Mouse (Mus musculus) liver, embryonic 16.5 days (tissue): ENCODE data around the gene Fam124a. TPM values are rescaled to one million over a fixed set of nuclear protein-coding genes. Genes with fewer than 3 reads are reported as not detected.
"Not testable (repeated sequence)": the region's sequence is repeated elsewhere in the genome, so short reads cannot be mapped to it uniquely, and the experiment has no call there.

Experiments
- ATAC-seq: fragments of 200-750 bp; cut with Nextera tagmentation; 2 replicates; pipeline ENCODE4 v1.8.0; 2017; ENCODE audit warnings: low read depth, mild to moderate bottlenecking, moderate number of reproducible peaks, moderate library complexity
- H3K27ac ChIP-seq: fragments of 300-500 bp; sonication (generic); 2 replicates; pipeline ENCODE4 v1.5.1; 2014; ENCODE audit warnings: mild to moderate bottlenecking, low read length
- H3K27me3 ChIP-seq: fragments of 300-500 bp; sonication (generic); 2 replicates; pipeline ENCODE4 v1.6.1; 2014; ENCODE audit warnings: low read depth, low read length, mixed read lengths; ENCODE audit not compliant: control insufficient read depth, insufficient read depth
- H3K36me3 ChIP-seq: fragments of 300-500 bp; sonication (generic); 2 replicates; pipeline ENCODE4 v1.6.1; 2014; ENCODE audit warnings: mild to moderate bottlenecking; ENCODE audit not compliant: control insufficient read depth, insufficient read depth
- H3K4me1 ChIP-seq: fragments of 300-500 bp; sonication (generic); 2 replicates; pipeline ENCODE4 v1.6.1; 2014; ENCODE audit warnings: low read depth, low read length, mixed read lengths; ENCODE audit not compliant: control insufficient read depth
- H3K4me2 ChIP-seq: fragments of 300-500 bp; sonication (generic); 2 replicates; pipeline ENCODE4 v1.6.1; 2014; ENCODE audit warnings: low read depth, low read length, mixed read lengths
- H3K4me3 ChIP-seq: fragments of 300-500 bp; sonication (generic); 2 replicates; pipeline ENCODE4 v1.5.1; 2014; ENCODE audit warnings: low read depth, mild to moderate bottlenecking, low read length
- H3K9ac ChIP-seq: fragments of 300-500 bp; sonication (generic); 2 replicates; pipeline ENCODE4 v1.6.1; 2014; ENCODE audit warnings: low read depth, low read length
- H3K9me3 ChIP-seq: fragments of 300-500 bp; sonication (generic); replicated peaks from 2 replicates; pipeline ENCODE4 v1.6.1; 2016; ENCODE audit warnings: low read length; ENCODE audit not compliant: control insufficient read depth
- WGBS: fragments of 180-500 bp; shearing (Covaris S2); extraction: QIAGEN DNeasy Blood & Tissue Kit; methylation state at CpG from one replicate; pipeline ENCODE4 v1.1.7; 2014; ENCODE audit not compliant: insufficient replicate concordance; 5-methylcytosine and 5-hydroxymethylcytosine counted together
- polyA plus RNA-seq: library from polyadenylated mRNA; unstranded; fragments of >200 nt; fragmentation: Nextera tagmentation; extraction: Ambion mirVana; gene quantifications from 2 replicates; pipeline ENCODE4 v1.2.1, GENCODE M21; 2015

Fam124a gene
- polyA plus RNA-seq, 1 experiment from 2014 or later = 2.1 TPM

DNA sequence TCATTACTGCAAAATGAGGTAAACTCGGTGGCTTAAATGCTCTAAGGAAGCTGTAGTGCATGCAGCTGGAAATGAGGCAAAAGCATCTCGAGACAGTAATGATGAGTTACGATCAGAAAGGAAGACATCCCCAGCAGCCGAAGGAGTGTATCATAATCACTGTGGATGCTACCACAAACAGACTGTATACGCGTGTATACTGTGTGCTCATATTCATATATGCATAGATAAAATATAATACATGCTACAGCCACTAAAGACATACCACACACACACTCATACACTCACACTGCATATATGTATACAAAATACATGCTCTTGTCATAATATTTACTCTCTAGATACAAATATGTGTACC is 82.8 kb downstream of the Fam124a start:
- WGBS = 59% methylated on average over 6 of the region's 6 CpGs
- Histone ChIP-seq H3K9ac (no peak overlapping the region), H3K9me3 (no peaks in the 10 kb centered on the region), H3K27ac (no peak overlapping the region), H3K4me2 (no peak overlapping the region), H3K4me3 (no peak overlapping the region), H3K27me3 (no peaks in the 10 kb centered on the region), H3K4me1 (no peaks in the 10 kb centered on the region), H3K36me3 (no peaks in the 10 kb centered on the region)
- no peak for ATAC-seq

DNA sequence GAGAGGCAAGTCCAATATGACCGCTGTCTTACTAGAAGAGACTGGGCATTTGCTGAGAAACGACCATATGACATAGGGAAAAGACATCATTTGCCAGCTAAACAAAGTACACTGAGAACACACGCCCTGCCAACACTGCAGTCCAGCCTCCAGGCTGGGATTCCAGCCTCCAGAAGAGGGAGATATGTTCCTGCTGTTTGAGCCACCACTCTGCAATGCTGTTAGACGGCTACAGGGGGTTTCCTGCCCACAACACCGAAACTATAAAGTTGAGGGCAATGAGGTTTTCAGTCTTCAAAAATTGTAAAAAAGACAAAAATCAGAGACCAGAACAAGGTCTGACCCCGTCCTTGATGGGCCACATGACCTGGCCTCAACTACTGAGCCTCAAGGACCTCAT is 83.6 kb downstream of the Fam124a start:
- no peaks in the 10 kb centered on the region for H3K9me3 ChIP-seq
- 44% methylated on average over 6 of the region's 6 CpGs for WGBS
- H3K27me3 ChIP-seq = no peaks in the 10 kb centered on the region
- H3K4me1 ChIP-seq = no peaks in the 10 kb centered on the region
- no peak overlapping the region for H3K9ac ChIP-seq
- H3K36me3 ChIP-seq = no peaks in the 10 kb centered on the region
- no peak for ATAC-seq
- H3K27ac ChIP-seq = no peak overlapping the region
- no peak overlapping the region for H3K4me3 ChIP-seq
- no peak overlapping the region for H3K4me2 ChIP-seq

DNA sequence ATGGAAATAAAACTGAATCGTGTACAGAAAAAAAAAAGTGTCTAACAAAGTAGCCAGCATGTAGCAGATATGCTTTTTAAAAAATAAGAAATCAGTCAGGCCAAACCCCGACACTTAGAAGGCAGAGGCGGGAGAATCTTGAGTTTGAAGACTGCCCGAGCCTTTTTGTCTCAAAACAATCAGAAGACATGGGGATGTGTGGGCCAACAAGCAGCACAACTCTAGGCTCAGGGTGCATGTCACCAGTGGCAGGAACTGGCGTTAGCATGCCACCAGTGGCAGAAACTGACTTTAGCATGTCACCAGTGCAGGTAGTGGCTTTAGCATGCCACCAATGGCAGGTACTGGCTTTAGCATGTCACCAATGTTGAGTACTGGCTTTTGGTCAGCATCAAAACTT is 84.0 kb downstream of the Fam124a start:
- Histone ChIP-seq H3K27me3 (no peaks in the 10 kb centered on the region), H3K4me2 (no peak overlapping the region), H3K36me3 (no peaks in the 10 kb centered on the region), H3K4me1 (no peaks in the 10 kb centered on the region), H3K9ac (no peak overlapping the region), H3K9me3 (no peaks in the 10 kb centered on the region), H3K27ac (no peak overlapping the region), H3K4me3 (no peak overlapping the region)
- WGBS = 59% methylated on average over 5 of the region's 5 CpGs
- no peak for ATAC-seq

DNA sequence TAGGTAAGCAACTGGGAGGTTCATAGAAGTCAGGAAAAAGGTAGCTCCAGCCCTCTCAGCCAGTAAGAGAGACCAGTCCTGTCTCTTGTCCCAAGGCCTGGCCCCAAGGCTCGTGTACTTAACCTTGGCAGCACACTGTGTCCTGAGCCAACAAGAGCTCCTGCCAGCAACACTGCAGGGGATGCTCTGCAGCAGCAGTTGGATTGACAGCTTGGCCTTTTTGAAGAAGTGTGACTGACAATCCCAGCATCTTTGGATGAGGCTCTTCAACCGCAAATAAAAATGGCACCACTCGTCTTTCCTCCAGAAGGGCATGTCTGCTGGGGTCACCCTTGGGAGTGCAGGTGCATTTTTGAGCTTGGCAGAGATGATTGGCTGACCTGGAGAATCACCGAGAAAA is 84.9 kb downstream of the Fam124a start:
- no peak for ATAC-seq
- H3K4me1 ChIP-seq = no peaks in the 10 kb centered on the region
- H3K9me3 ChIP-seq = no peaks in the 10 kb centered on the region
- H3K27ac ChIP-seq = no peak overlapping the region
- no peak overlapping the region for H3K9ac ChIP-seq
- H3K36me3 ChIP-seq = no peaks in the 10 kb centered on the region
- H3K4me2 ChIP-seq = no peak overlapping the region
- whole genome bisulfite sequencing = 62% methylated on average over 4 of the region's 4 CpGs
- H3K4me3 ChIP-seq = no peak overlapping the region
- H3K27me3 ChIP-seq = no peaks in the 10 kb centered on the region

DNA sequence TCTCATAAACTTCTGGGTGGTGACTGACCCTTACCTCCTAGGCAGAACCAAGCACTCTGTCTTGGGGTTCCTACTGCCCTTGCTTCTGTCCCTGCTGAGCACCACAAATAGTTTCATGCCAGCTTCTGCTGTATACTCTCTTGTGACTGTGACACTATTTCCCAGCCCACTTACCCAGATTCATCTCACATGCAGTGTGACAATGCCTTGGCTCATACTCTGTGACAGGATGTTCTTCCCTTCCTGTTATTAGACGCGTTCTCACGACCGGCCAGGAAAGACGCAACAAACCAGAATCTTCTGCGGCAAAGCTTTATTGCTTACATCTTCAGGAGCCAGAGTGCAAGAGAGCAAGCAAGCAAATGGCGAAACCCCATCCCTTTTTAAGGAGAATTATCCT is 86.8 kb downstream of the Fam124a start:
- H3K27ac ChIP-seq, H3K9me3 ChIP-seq, H3K9ac ChIP-seq, ATAC-seq, H3K4me1 ChIP-seq, H3K4me2 ChIP-seq, H3K4me3 ChIP-seq, H3K36me3 ChIP-seq, H3K27me3 ChIP-seq: not testable (repeated sequence)
- 51% methylated on average over 6 of the region's 7 CpGs for WGBS

DNA sequence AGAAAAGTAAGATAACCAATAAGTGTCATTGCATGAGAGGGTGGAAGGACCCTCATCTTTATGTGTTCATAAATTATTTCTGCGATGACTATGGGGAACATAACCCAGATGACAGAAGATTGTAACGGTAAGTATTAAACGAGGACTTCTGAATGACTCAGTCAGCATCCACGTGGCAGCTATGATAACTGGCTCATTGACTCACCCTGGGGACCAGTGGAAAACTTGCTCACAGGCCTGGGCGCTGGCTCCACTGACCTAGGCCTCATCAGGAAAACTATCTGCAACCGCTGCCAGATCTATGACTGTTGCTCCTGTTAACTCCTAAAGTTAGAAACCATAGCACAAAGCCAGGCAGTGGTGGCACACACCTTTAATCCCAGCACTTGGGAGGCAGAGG is 92.9 kb downstream of the Fam124a start:
- ATAC-seq = no peak
- Histone ChIP-seq H3K4me1 (no peaks in the 10 kb centered on the region), H3K27ac (no peak overlapping the region), H3K27me3 (no peaks in the 10 kb centered on the region), H3K9me3 (no peaks in the 10 kb centered on the region), H3K9ac (no peak overlapping the region), H3K4me3 (no peak overlapping the region), H3K4me2 (no peak overlapping the region), H3K36me3 (no peaks in the 10 kb centered on the region)
- 67% methylated on average over 6 of the region's 6 CpGs for WGBS

DNA sequence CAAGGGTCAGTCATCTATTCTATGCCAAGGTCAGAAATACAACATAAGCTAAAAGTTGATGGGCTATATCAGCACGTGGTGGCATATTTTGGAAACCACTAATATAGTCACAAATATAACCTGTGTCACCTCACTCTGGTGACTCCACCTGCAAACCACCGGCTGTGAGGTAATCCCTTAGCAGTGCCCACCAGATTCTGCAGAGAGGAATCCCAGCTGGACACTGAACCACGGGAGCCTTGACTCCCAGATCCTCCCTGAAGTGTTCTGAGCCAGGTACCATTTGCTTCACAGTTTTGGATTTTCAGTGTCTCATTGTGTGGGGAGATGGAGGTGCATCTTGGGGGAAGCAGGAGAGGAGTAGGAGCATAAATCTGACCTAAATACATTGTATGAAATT is 94.8 kb downstream of the Fam124a start:
- Histone ChIP-seq H3K9ac (no peak overlapping the region), H3K4me1 (no peaks in the 10 kb centered on the region), H3K27ac (no peak overlapping the region), H3K36me3 (no peaks in the 10 kb centered on the region), H3K4me3 (no peak overlapping the region), H3K4me2 (no peak overlapping the region), H3K9me3 (no peaks in the 10 kb centered on the region), H3K27me3 (no peaks in the 10 kb centered on the region)
- no peak for ATAC-seq
- 42% methylated on average over 3 of the region's 3 CpGs for WGBS

DNA sequence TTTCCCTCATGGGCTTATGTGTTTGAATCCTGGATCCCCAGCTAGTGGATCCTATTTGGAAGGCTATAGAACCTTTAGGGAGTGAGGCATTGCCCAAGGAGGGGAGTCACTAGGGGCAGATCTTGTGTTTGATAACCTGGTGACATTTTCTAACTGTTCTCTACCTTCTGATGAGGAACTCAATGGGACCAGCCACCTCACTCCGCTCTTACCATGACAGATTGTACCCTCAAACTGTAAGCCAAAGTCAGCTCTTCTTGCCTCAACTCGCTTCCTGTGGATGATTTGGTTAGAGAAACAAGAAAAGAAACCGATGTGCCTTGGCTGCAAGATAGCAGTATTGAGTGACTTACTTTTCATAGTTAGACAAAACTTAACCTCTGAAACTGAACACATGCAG is 96.2 kb downstream of the Fam124a start:
- no peak overlapping the region for H3K9ac ChIP-seq
- WGBS = 60% methylated on average over 3 of the region's 3 CpGs
- no peak overlapping the region for H3K4me3 ChIP-seq
- no peaks in the 10 kb centered on the region for H3K27me3 ChIP-seq
- no peaks in the 10 kb centered on the region for H3K9me3 ChIP-seq
- no peak overlapping the region for H3K4me2 ChIP-seq
- H3K4me1 ChIP-seq = no peaks in the 10 kb centered on the region
- no peaks in the 10 kb centered on the region for H3K36me3 ChIP-seq
- H3K27ac ChIP-seq = no peak overlapping the region
- no peak for ATAC-seq

DNA sequence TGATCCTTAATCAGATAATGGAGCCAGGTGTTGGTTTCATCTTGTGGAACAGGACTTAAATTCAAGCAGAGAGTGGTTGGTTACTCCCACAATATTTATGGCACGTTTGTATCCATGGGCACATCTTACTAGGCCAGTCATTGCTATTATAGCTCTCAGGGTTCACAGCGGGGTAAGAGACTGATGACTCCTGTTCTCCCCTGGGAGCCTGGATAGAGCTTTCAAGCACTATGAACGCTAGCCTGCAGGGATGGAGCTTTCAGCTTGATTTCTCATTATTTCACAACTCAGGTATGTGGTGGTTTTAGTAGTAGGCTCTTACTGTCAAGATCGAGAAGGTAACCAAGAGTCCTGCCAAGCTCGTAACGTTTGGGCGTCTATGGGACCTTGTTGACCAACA is 100.5 kb downstream of the Fam124a start:
- Histone ChIP-seq H3K4me3 (no peak overlapping the region), H3K36me3 (no peaks in the 10 kb centered on the region), H3K4me1 (no peaks in the 10 kb centered on the region), H3K27me3 (no peaks in the 10 kb centered on the region), H3K9me3 (no peaks in the 10 kb centered on the region), H3K27ac (no peak overlapping the region), H3K4me2 (no peak overlapping the region), H3K9ac (no peak overlapping the region)
- 71% methylated on average over 7 of the region's 7 CpGs for WGBS
- no peak for ATAC-seq

DNA sequence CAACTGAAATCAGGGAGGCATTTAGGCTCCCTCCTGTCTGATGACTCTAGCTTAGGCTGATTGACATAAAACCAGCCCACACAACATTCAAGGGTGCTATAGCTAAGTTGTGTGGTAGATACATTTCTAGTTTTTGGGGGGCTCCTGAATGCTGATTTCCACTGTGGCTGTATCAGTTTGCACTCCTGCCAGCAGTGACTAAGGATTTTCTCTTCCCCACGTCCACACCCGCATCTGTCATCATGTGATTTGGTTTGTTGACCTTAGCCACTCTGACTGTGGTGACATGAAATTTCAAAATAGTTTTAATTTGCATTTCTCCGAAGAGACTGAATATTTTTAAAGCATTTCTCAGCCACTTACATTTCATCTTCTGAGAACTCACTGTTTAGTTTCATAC is 101.9 kb downstream of the Fam124a start:
- H3K9ac ChIP-seq = no peak overlapping the region
- no peaks in the 10 kb centered on the region for H3K36me3 ChIP-seq
- H3K27me3 ChIP-seq = no peaks in the 10 kb centered on the region
- H3K27ac ChIP-seq = no peak overlapping the region
- no peaks in the 10 kb centered on the region for H3K9me3 ChIP-seq
- 45% methylated on average over 3 of the region's 3 CpGs for WGBS
- no peak overlapping the region for H3K4me2 ChIP-seq
- no peak overlapping the region for H3K4me3 ChIP-seq
- no peak for ATAC-seq
- no peaks in the 10 kb centered on the region for H3K4me1 ChIP-seq
